Mouse (Mus musculus): ENCODE results near the gene Ado.

DNA sequence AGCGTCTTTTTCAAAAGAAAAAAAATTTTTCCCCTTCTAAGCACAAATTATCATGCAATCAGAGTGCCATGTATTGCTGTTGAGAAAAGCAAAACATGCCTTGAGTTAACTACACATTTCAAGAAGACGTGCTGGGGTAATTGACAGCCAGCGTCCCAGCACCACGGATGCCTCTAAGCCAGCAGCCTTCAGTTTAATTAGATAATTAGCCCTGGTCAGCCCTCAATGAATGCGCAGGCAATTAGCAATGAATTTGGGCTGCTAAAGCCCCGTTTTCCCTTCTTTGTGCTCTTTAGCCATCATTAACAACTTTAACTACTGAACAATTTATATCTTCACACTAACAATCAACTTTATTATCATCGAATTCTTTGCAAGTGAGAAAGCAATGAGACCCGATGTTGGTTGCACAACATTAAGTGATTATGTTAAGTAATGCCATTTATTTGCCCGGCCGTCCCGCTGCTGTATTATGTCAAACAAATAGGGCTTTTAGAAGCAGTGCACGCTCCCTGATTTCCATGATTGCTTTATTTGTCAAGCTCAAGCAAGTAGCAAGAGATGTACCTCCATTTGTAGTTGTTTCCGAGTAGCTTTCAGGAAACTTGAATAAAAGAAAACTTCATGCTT lies 11.1 kb upstream of the Ado start:
- no peak for TF ChIP-seq POLR2A (IDR thresholded peaks at IDR 0.05; ENCODE audit: borderline replicate concordance, control insufficient read depth, low read depth, low read length)
- TF ChIP-seq CTCF (IDR thresholded peaks at IDR 0.05; ENCODE audit: control insufficient read depth, insufficient read depth, low read length), result no peak

All from bone marrow, adult 2 months (tissue).